ENCODE assay signal across 11 mouse cellular contexts in the genomic region with DNA sequence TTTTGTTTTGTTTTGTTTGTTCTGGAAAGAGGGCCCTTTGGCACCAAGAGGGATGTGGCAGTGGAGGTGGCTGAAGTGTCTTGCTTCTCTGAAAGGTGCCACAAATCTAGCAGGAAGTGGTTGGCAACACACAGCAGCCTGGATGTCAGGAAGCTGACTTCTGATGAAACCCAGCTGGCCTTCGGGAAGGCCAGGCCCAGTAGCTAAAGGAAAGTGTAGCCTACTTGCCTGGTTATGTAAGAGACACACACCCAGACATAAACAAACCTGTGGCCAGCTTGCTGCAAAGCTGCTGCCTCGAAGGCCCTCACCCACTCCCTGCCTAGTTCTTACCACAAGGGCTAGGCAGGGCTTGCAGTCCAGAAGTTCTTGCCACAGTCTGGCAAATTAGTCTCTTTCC.
DNase-seq lines count a peak whose midpoint lies in the region; ATAC-seq and TF ChIP-seq lines count a peak whose summit lies in the region.
"Had no signal": no experiment of that assay in that cellular context is flagged by ENCODE, and none has a peak within 500 bp of the region (broad histone marks: within the 10 kb centered on the region; RNA-seq: fewer than 3 reads in every experiment).

No protein-coding gene starts in this region.

- no peak overlapping the region for H3K4me2 ChIP-seq in stomach, embryonic 14.5 days (replicated peaks; ENCODE audit: low read depth, low read length)
- H3K4me2 ChIP-seq: embryonic facial prominence, embryonic 15.5 days; hindbrain, embryonic 15.5 days; limb, embryonic 15.5 days had no signal

- intact Hi-C loops in heart, adult 2 months (cut with DNase I): no loop called here

- no peaks in the 10 kb centered on the region for H3K36me3 ChIP-seq in kidney, adult 2 months (ENCODE audit: control insufficient read depth, insufficient read depth, low read length)
- no peaks in the 10 kb centered on the region for H3K36me3 ChIP-seq in heart, adult 2 months (ENCODE audit: control insufficient read depth, insufficient read depth, low read length)
- no peaks in the 10 kb centered on the region for H3K36me3 ChIP-seq in limb, embryonic 10.5 days
- no peaks in the 10 kb centered on the region for H3K36me3 ChIP-seq in stomach, embryonic 14.5 days (ENCODE audit: control insufficient read depth, insufficient read depth, low read length)
- H3K36me3 ChIP-seq: embryonic facial prominence, embryonic 15.5 days; hindbrain, embryonic 15.5 days; limb, embryonic 15.5 days had no signal

- no peak overlapping the region for H3K9ac ChIP-seq in heart, adult 2 months (ENCODE audit: low read depth, low read length)
- H3K9ac ChIP-seq in stomach, embryonic 14.5 days (replicated peaks; ENCODE audit: low read depth, low read length): no peak overlapping the region
- H3K9ac ChIP-seq: embryonic facial prominence, embryonic 15.5 days; hindbrain, embryonic 15.5 days; limb, embryonic 15.5 days had no signal

- H3K9me3 ChIP-seq in limb, embryonic 10.5 days (replicated peaks): no peaks in the 10 kb centered on the region
- no peaks in the 10 kb centered on the region for H3K9me3 ChIP-seq in stomach, embryonic 14.5 days (ENCODE audit: control insufficient read depth, low read depth, low read length)
- H3K9me3 ChIP-seq: embryonic facial prominence, embryonic 15.5 days; hindbrain, embryonic 15.5 days; limb, embryonic 15.5 days had no signal

- WGBS in kidney, adult 2 months: 4% methylated on average over 2 of the region's 2 CpGs
- 10% methylated on average over 2 of the region's 2 CpGs for WGBS in heart, adult 2 months
- WGBS in limb, embryonic 10.5 days: 21% methylated on average over 2 of the region's 2 CpGs
- WGBS in stomach, embryonic 14.5 days: 3% methylated on average over 2 of the region's 2 CpGs

- H3K27me3 ChIP-seq in kidney, adult 2 months (replicated peaks; ENCODE audit: control insufficient read depth, insufficient read depth, low read length): no peaks in the 10 kb centered on the region
- H3K27me3 ChIP-seq in heart, adult 2 months (ENCODE audit: control insufficient read depth, insufficient read depth, low read length): no peaks in the 10 kb centered on the region
- H3K27me3 ChIP-seq in limb, embryonic 10.5 days (ENCODE audit: low read depth, poor library complexity, severe bottlenecking): no peaks in the 10 kb centered on the region
- no peaks in the 10 kb centered on the region for H3K27me3 ChIP-seq in stomach, embryonic 14.5 days (ENCODE audit: control insufficient read depth, insufficient read depth, low read length)
- H3K27me3 ChIP-seq: embryonic facial prominence, embryonic 15.5 days; hindbrain, embryonic 15.5 days; limb, embryonic 15.5 days had no signal

- H3K27ac ChIP-seq in kidney, adult 2 months (ENCODE audit: insufficient read depth, low read depth, low read length): peak overlapping the region; percentile 12; the same call in 1 of the 2 replicates
- H3K27ac ChIP-seq in heart, adult 2 months: no peak overlapping the region
- peak overlapping the region; percentile 56; the same call in 1 of the 2 replicates for H3K27ac ChIP-seq in limb, embryonic 10.5 days
- H3K27ac ChIP-seq in stomach, embryonic 14.5 days (ENCODE audit: low read length): peak overlapping the region; percentile 61; the same call in 1 of the 2 replicates
- H3K27ac ChIP-seq: embryonic facial prominence, embryonic 15.5 days; hindbrain, embryonic 15.5 days; limb, embryonic 15.5 days had no signal

- no peak overlapping the region for H3K4me3 ChIP-seq in kidney, adult 2 months (ENCODE audit: insufficient read depth, low read depth, low read length)
- no peak overlapping the region for H3K4me3 ChIP-seq in heart, adult 2 months
- H3K4me3 ChIP-seq in limb, embryonic 10.5 days: no peak overlapping the region
- H3K4me3 ChIP-seq in stomach, embryonic 14.5 days (ENCODE audit: low read depth, low read length): no peak overlapping the region
- H3K4me3 ChIP-seq: embryonic facial prominence, embryonic 15.5 days; hindbrain, embryonic 15.5 days; limb, embryonic 15.5 days had no signal

- no peak for TF ChIP-seq CTCF in kidney, adult 2 months (conservative IDR thresholded peaks at IDR 0.05; ENCODE audit: insufficient read depth, insufficient read length, low read depth, low read length)
- TF ChIP-seq CTCF in heart, adult 2 months (IDR thresholded peaks at IDR 0.05): no peak

- H3K4me1 ChIP-seq in kidney, adult 2 months (ENCODE audit: control insufficient read depth, insufficient read depth, low read length): peaks cover 51% of the 10 kb centered on the region
- peaks cover 6% of the 10 kb centered on the region for H3K4me1 ChIP-seq in heart, adult 2 months (ENCODE audit: control insufficient read depth, insufficient read depth, low read length)
- H3K4me1 ChIP-seq in limb, embryonic 10.5 days: peaks cover 9% of the 10 kb centered on the region
- peaks cover 20% of the 10 kb centered on the region for H3K4me1 ChIP-seq in stomach, embryonic 14.5 days (ENCODE audit: control insufficient read depth, insufficient read depth, low read length)

- ATAC-seq in stomach, embryonic 14.5 days (ENCODE audit: insufficient number of reproducible peaks, insufficient read depth, low FRiP score, low read depth): no peak

- DNase-seq in kidney, adult 2 months: peak; percentile 50
- no peak for DNase-seq in kidney, adult 9 months
- DNase-seq in heart, adult 2 months: peak; percentile 52 to 58
- peak; percentile 49 for DNase-seq in limb, embryonic 10.5 days (ENCODE audit: low spot score)
- no peak for DNase-seq in gastrocnemius, postnatal 25 days
- no peak for DNase-seq in B cell, adult 2 months
- DNase-seq in left cerebral cortex, adult 8-10 months (ENCODE audit: low spot score in 2 of 2): no peak

- no peak for TF ChIP-seq POLR2A in kidney, adult 2 months (IDR thresholded peaks at IDR 0.05; ENCODE audit: low read depth, low read length)
- no peak for TF ChIP-seq POLR2A in heart, adult 2 months (IDR thresholded peaks at IDR 0.05; ENCODE audit: insufficient read depth, low read depth, low read length)

- H3K79me2 ChIP-seq in heart, adult 2 months (replicated peaks; ENCODE audit: control insufficient read depth, insufficient read depth, low read length): no peaks in the 10 kb centered on the region

- 0 out of 2 replicates have a peak, but pooled peaks have one; percentile 42 for TF ChIP-seq EP300 in heart, adult 2 months (IDR thresholded peaks at IDR 0.05; ENCODE audit: insufficient read depth, low read depth, low read length)

Comparison
In these comparisons a context has a peak if more than half of its experiments do, and no peak if none do; other contexts are left out.
1. DNase-seq: peak in kidney, adult 2 months (single experiment), heart, adult 2 months (2 of 2) and limb, embryonic 10.5 days (single experiment); none in kidney, adult 9 months (single experiment), gastrocnemius, postnatal 25 days (single experiment), B cell, adult 2 months (0 of 2) and left cerebral cortex, adult 8-10 months (0 of 2).